Mouse (Mus musculus): Measurements from ENCODE around the gene Cutal. TPM values are rescaled to one million over a fixed set of nuclear protein-coding genes. Genes with fewer than 3 reads are reported as not detected.
A peak's percentile ranks its signal among the peaks of the same experiment; 100 is the strongest.

The Cutal gene
- polyA plus RNA-seq, 1 experiment from 2014 or later = 10.1 TPM

DNA sequence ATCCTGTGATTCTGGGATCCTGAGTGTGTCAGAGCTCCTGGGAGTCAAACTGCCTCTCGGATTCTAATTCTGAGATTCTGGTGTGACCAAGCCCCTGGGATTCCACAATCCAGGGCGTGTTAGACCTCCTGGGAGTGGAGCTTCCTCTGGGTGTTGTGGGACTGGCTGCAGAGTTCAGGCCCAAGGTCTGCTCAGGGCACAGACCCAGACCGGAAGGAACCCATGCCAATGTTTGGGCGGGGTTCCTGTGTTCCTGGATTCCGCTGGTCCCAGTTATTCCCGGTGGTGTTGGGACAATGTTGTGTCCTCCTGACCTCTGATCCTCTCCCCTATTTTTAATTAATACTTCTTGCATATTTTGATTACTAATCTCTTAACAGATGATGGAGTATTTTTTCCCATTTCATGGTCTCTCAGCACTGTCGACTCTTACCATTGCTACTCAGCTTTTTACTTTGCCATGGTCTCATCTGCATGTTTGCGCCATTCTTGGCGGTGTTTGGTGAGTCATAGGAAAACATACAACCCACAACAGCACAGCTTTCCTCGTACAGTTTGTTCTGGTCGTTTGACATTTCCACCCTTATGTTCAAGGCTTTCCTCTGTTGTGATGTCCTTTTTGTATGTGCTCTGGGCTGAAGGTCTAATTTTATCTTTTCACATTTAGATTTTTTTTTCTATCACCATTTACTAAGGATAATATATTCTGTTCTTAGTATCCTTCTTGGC lies 30.8 kb upstream of the Cutal start:
- Histone ChIP-seq H3K27me3 (no peaks in the 10 kb centered on the region), H3K27ac (no peak overlapping the region), H3K36me3 (0 out of 2 replicates have a peak, but pooled peaks cover 4% of the 10 kb centered on the region), H3K4me2 (no peak overlapping the region), H3K4me3 (replicated peaks) (no peak overlapping the region), H3K9ac (no peak overlapping the region), H3K9me3 (replicated peaks) (no peaks in the 10 kb centered on the region), H3K4me1 (no peaks in the 10 kb centered on the region)
- ATAC-seq (replicated peaks; ENCODE audit: low FRiP score) = no peak
- 80% methylated on average over 11 of the region's 11 CpGs for WGBS

DNA sequence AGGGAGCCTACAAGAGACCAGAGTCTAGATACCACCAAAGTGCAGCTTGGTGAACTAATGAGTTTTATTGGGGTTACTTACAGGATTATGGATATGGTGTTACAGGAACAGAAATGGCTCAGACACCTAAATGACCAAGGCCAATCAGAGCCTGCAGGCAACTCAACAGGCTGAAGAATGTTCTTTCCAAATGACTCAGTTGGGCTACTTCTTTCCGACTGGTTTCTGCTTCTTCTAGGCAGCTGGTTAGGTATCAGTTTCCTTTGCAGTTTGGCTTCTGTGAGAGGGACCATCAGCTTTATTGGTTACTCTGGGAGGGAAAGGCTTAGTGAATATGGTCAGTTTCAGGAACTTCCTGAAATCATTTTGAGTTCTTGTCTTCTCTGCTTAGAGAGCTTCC lies 26.5 kb upstream of the Cutal start:
- Histone ChIP-seq H3K9me3 (replicated peaks) (no peaks in the 10 kb centered on the region), H3K9ac (no peak overlapping the region), H3K4me1 (no peaks in the 10 kb centered on the region), H3K4me2 (no peak overlapping the region), H3K36me3 (peaks cover 42% of the 10 kb centered on the region), H3K4me3 (replicated peaks) (no peak overlapping the region), H3K27me3 (no peaks in the 10 kb centered on the region), H3K27ac (no peak overlapping the region)
- ATAC-seq (replicated peaks; ENCODE audit: low FRiP score) = no peak
- WGBS = 86% methylated on average over 1 of the region's 1 CpGs

DNA sequence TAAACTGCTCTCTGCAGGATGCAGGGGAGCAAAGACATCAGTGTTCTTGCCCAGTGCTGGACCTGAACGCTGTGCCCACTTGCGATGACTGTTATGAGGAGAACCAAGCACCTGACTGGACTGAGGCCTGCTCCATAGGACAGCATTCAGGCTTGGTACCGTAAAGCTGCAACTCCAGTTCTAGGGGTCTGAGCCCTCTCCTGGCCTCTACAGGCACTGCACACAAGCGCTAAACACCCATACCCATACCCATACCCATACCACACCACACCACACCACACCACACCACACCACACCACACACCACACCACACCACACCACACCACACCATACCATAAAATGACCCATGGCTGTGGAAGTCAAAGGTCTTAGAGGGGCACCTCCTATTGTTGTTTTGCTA lies 18.9 kb upstream of the Cutal start:
- H3K36me3 ChIP-seq = peaks cover 98% of the 10 kb centered on the region
- 92% methylated on average over 4 of the region's 4 CpGs for WGBS
- H3K9me3 ChIP-seq (replicated peaks) = no peaks in the 10 kb centered on the region
- H3K4me2 ChIP-seq = no peak overlapping the region
- no peaks in the 10 kb centered on the region for H3K27me3 ChIP-seq
- H3K9ac ChIP-seq = no peak overlapping the region
- ATAC-seq (replicated peaks; ENCODE audit: low FRiP score) = no peak
- H3K27ac ChIP-seq = no peak overlapping the region
- no peak overlapping the region for H3K4me3 ChIP-seq (replicated peaks)
- H3K4me1 ChIP-seq = no peaks in the 10 kb centered on the region

DNA sequence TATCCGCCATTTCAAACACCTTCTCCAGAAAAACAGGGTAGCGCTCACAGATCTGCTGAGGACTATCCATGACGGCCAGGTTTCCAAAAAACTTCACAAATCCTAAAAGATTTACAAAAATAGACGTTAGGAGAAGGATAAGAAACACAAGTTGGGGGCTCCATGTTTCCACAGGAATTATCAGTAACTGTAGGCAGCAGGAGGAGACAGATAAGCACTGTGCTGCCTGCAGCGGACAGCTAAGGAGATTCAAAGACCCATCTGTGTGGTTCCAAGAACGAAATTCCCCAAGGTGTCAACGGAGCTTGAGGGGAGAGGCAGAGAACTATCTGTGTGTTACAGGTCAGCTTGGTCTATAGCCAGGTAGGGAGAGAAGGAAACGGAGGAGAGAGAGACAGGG lies 16.5 kb upstream of the Cutal start:
- 91% methylated on average over 8 of the region's 8 CpGs for WGBS

DNA sequence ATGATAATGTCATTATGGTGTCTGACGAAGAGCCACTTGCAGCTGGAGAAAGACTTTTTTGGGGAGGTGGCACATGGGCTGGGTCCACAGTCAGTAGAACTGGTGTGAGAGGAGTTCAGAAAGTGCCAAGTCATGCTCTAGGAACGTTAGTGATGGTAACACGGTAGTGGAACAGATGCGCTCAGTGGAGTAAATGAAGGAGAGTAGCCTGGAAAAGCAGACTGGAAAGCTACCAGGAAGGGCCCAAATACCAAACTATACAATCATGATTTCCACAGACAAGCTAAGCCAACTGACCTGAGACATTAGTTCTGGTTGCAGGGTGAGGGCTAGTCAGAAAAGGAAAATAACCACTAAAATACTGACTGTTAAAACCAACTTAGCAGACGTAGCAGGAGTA lies 4.5 kb upstream of the Cutal start:
- H3K4me2 ChIP-seq = peak overlapping the region; percentile 60
- H3K4me3 ChIP-seq (replicated peaks) = peak overlapping the region; percentile 86
- H3K36me3 ChIP-seq = peaks cover 25% of the 10 kb centered on the region
- no peaks in the 10 kb centered on the region for H3K9me3 ChIP-seq (replicated peaks)
- 27% methylated on average over 5 of the region's 5 CpGs for WGBS
- no peak overlapping the region for H3K27ac ChIP-seq
- ATAC-seq (replicated peaks; ENCODE audit: low FRiP score) = no peak
- H3K4me1 ChIP-seq = peaks cover 34% of the 10 kb centered on the region
- H3K27me3 ChIP-seq = peaks cover 13% of the 10 kb centered on the region
- H3K9ac ChIP-seq = peak overlapping the region; percentile 92

More for the DNA sequence above, 16.5 kb upstream of the Cutal start:
- no peak for ATAC-seq (replicated peaks; ENCODE audit: low FRiP score)
- Histone ChIP-seq H3K4me1 (no peaks in the 10 kb centered on the region), H3K36me3 (peaks cover 92% of the 10 kb centered on the region), H3K27ac (no peak overlapping the region), H3K4me2 (no peak overlapping the region), H3K9ac (no peak overlapping the region), H3K9me3 (replicated peaks) (no peaks in the 10 kb centered on the region), H3K27me3 (no peaks in the 10 kb centered on the region), H3K4me3 (replicated peaks) (no peak overlapping the region)

DNA sequence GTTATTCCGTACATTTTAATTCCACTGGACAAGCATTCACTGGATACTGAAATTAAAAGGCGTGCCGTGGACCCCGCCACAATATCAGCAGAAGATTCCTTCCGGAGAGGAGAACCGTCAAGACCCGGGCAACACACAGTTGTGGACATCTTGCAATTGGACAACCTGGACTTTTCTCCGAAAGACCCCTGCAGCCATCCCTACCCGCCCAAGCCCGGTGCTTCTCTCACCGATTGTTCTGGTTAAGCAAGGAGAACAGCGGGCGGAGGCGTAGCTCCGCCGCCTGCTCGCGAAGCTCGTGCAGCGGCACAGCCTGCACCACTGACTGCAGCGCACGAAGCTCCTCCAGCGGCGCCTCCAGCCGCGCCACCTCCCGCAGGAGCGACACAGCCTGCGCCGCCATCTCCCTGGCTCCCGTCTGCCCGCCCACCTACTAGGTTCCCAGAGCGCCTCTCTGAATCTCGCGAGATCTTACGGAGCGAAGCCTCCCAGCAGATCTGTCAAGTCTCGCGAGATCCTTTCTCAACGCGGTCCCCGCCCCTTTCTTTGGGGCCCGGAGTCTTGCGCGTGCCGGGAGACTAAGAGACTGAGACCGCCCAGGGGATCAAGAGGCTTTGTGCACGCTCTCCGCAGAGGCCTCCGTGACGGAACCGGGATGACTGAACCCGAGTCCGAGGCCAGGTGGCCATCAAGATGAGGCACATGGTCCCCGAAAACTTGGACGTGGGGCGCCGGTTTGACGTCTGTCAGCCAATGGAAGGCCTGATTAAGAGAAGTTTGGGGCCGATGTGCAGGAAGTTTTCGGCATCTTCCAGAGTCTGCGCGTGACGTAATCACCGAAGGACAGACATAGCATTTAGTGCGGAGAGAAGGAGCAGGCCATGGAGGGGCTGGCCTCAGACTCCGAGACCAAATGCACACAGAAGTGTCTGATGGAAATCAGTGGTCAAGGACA lies 3.4 kb upstream of the Cutal start:
- peak overlapping the region; percentile 72 for H3K4me2 ChIP-seq
- peaks cover 14% of the 10 kb centered on the region for H3K36me3 ChIP-seq
- no peaks in the 10 kb centered on the region for H3K9me3 ChIP-seq (replicated peaks)
- peak overlapping the region; percentile 97 for H3K27ac ChIP-seq
- peak; percentile 96 for ATAC-seq (replicated peaks; ENCODE audit: low FRiP score)
- H3K4me1 ChIP-seq = peaks cover 34% of the 10 kb centered on the region
- peak overlapping the region; percentile 92 for H3K9ac ChIP-seq
- peaks cover 13% of the 10 kb centered on the region for H3K27me3 ChIP-seq
- WGBS = under 1% methylated on average over 67 of the region's 67 CpGs
- peak overlapping the region; percentile 86 for H3K4me3 ChIP-seq (replicated peaks)

DNA sequence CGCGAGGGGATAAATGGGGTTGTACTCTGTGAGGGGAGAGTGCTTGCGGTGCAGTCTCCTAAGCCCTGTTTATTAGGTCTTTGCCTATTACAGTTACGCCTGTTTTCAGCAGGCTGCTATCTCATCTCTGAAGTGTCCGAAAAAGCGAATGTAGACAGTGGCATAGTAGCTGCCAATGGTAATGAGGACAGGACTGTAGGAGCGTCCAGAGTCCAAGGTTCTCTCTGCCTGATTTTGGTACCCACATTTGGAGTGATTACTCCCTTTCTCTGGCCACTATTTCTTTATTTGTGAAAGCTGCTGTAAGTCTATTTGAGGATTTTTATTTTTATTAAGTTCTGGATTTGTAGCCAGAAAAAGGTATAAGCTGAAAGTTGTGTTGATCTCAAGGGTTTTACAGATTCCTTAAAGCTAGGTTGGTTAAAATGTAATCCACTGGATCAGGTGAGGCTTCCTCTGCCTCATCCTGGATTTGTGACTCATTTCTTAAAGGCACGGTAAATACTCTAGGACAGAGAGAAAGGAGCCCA lies 685 bp downstream of the Cutal start, which contains the start of gene Psmd5:
Gene Psmd5, minus strand, starts transcription at position 153 of the 530 bp plus-strand sequence.
- Histone ChIP-seq H3K9me3 (replicated peaks) (no peaks in the 10 kb centered on the region), H3K27ac (peak within 1 kb of the TSS; percentile 84), H3K4me1 (peaks cover 19% of the 10 kb centered on the region), H3K36me3 (no peaks in the 10 kb centered on the region), H3K4me3 (replicated peaks) (peak within 1 kb of the TSS; percentile 46), H3K9ac (peak within 1 kb of the TSS; percentile 51), H3K4me2 (peak within 1 kb of the TSS; percentile 69), H3K27me3 (peaks cover 13% of the 10 kb centered on the region)
- WGBS = 13% methylated on average over 8 of the region's 8 CpGs
- no peak for ATAC-seq (replicated peaks; ENCODE audit: low FRiP score)

DNA sequence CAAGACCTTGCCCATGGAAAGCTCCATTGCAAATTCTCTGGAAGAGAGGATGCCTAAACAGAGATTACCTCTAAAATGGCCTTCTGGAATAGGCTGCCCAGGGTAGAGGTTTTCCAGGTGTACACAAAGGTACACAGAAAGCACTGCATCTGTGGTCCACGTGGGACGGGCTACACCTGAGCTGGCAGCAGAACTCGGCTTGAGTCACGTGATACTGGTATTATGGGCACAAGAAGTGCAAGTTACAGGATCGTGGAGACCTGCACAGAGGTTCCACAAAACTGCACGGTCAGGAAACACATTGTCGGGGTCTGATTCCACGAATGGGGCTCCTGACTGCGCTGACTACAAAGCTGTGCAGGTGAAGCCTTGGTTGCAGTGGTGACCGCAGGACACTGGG lies 5.9 kb downstream of the Cutal start:
- no peak overlapping the region for H3K27ac ChIP-seq
- ATAC-seq (replicated peaks; ENCODE audit: low FRiP score) = no peak
- no peaks in the 10 kb centered on the region for H3K9me3 ChIP-seq (replicated peaks)
- no peak overlapping the region for H3K4me3 ChIP-seq (replicated peaks)
- no peaks in the 10 kb centered on the region for H3K36me3 ChIP-seq
- H3K27me3 ChIP-seq = no peaks in the 10 kb centered on the region
- peaks cover 4% of the 10 kb centered on the region for H3K4me1 ChIP-seq
- no peak overlapping the region for H3K9ac ChIP-seq
- WGBS = 85% methylated on average over 10 of the region's 10 CpGs
- H3K4me2 ChIP-seq = no peak overlapping the region

DNA sequence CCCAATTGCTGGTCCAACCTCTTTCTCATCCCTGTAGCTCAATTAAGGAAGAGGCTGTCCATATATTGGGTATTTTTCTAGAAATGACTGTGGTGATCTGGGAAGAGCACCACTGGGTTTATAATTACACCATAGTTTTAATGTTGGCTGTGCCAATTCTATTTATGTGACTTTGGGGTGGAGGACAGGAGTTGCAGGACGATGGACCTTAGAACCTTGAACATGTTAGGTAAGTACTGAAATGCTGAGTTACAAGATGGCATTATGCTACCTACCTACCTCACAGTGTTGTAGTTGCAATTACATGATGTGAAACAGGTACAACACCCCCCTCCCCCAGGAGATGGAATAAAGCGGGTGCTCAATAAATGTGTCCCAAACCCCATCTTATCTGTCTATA lies 8.6 kb downstream of the Cutal start:
- Histone ChIP-seq H3K9me3 (replicated peaks) (no peaks in the 10 kb centered on the region), H3K27me3 (no peaks in the 10 kb centered on the region), H3K9ac (no peak overlapping the region), H3K27ac (0 out of 2 replicates have a peak overlapping the region, but pooled peaks have one; percentile 29), H3K4me1 (peaks cover 4% of the 10 kb centered on the region), H3K4me2 (no peak overlapping the region), H3K4me3 (replicated peaks) (no peak overlapping the region), H3K36me3 (no peaks in the 10 kb centered on the region)
- no peak for ATAC-seq (replicated peaks; ENCODE audit: low FRiP score)
- WGBS = 56% methylated on average over 2 of the region's 2 CpGs

DNA sequence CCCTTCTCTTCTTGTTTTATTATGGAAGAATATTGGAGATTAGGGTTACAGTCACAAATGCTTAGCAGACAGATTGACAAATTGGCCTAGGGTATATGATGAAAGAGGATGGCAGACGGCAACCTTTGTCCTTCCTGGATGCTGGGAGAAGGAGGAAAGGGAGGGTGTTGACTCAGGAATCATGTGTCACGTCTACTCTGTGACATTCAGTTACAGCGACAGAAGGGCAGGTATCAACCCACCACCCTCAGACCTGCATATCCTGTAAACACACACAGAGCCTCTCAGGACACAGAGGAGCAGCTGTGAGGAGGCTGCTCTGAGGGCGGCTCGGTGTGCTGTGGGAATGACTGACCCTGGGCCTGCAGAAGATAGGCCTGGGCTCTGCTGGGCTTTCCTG lies 9.0 kb downstream of the Cutal start:
- Histone ChIP-seq H3K27ac (peak overlapping the region; percentile 41; the same call in 1 of the 2 replicates), H3K27me3 (no peaks in the 10 kb centered on the region), H3K36me3 (no peaks in the 10 kb centered on the region), H3K9ac (no peak overlapping the region), H3K4me2 (no peak overlapping the region), H3K4me1 (peaks cover 4% of the 10 kb centered on the region), H3K4me3 (replicated peaks) (no peak overlapping the region), H3K9me3 (replicated peaks) (no peaks in the 10 kb centered on the region)
- 16% methylated on average over 5 of the region's 5 CpGs for WGBS
- peak; percentile 85 for ATAC-seq (replicated peaks; ENCODE audit: low FRiP score)

DNA sequence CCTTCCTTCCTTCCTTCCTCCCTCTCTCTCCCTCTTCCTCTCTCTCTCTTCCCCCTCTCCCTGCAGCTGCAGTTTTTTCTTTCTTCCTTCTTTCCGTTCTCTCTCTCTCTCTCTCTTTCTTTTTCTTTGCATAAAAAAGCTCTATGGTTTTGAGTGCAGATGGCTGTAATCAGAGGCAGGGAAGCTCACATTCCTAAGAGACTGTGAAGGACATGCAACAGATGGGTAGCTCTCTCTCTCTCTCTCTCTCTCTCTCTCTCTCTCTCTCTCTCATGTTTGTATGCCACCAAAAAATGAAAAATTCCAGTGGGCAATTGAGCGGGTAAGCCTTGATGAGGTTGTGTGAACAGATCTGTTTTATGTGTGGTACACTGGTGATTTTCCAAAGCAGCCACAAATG lies 10.0 kb downstream of the Cutal start:
- Histone ChIP-seq H3K9me3 (replicated peaks) (no peaks in the 10 kb centered on the region), H3K9ac (no peak overlapping the region), H3K4me3 (replicated peaks) (no peak overlapping the region), H3K27me3 (no peaks in the 10 kb centered on the region), H3K4me1 (no peaks in the 10 kb centered on the region), H3K36me3 (no peaks in the 10 kb centered on the region), H3K4me2 (no peak overlapping the region), H3K27ac (no peak overlapping the region)
- 62% methylated on average over 2 of the region's 2 CpGs for WGBS
- no peak for ATAC-seq (replicated peaks; ENCODE audit: low FRiP score)

DNA sequence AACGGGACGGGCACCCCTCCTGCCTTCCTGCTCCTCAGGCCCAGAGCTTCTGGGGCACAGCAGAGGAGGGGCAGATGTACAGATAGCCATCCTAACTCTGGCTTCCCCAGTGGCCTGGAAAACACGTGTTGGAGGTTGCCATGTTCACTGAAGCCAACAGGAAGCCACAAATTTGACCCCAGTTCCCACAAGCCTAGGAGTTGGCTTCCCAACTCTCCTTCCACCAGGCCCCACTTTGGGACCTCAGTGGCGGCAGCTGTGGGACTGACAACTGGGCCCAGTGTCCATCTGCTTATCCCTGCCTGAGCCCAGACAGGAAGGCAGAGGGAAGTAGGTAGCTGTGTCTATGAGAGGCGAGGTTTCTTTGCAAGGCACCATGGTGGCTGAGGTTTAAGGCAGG lies 19.8 kb downstream of the Cutal start:
- no peak overlapping the region for H3K27ac ChIP-seq
- ATAC-seq (replicated peaks; ENCODE audit: low FRiP score) = no peak
- H3K4me3 ChIP-seq (replicated peaks) = no peak overlapping the region
- 0 out of 2 replicates have a peak, but pooled peaks cover 5% of the 10 kb centered on the region for H3K4me1 ChIP-seq
- no peak overlapping the region for H3K4me2 ChIP-seq
- H3K27me3 ChIP-seq = no peaks in the 10 kb centered on the region
- WGBS = 68% methylated on average over 5 of the region's 5 CpGs
- H3K36me3 ChIP-seq = peaks cover 26% of the 10 kb centered on the region
- no peak overlapping the region for H3K9ac ChIP-seq
- no peaks in the 10 kb centered on the region for H3K9me3 ChIP-seq (replicated peaks)
